Mouse (Mus musculus): ENCODE measurements at regions not wholly inside any gene's neighbourhood (a gene's known extent, or its start where the extent isn't known, plus 50 kb on each side); places are given as distances from the start of the nearest gene placed in this dataset.

- DNase-seq (ENCODE audit: extremely low read depth, low read depth, low spot score), result no peak
- Histone ChIP-seq H3K27me3 (ENCODE audit: control insufficient read depth, insufficient read depth, low read length) (no peaks in the 10 kb centered on the region), H3K36me3 (ENCODE audit: control insufficient read depth, insufficient read depth, low read length) (no peaks in the 10 kb centered on the region), H3K79me2 (ENCODE audit: control insufficient read depth, insufficient read depth, low read length) (no peaks in the 10 kb centered on the region), H3K4me1 (ENCODE audit: control insufficient read depth, insufficient read depth, low read length) (no peaks in the 10 kb centered on the region), H3K9ac (ENCODE audit: low read depth, low read length) (no peak overlapping the region), H3K27ac (replicated peaks; ENCODE audit: insufficient read depth, low read depth, low read length) (no peak overlapping the region), H3K4me3 (ENCODE audit: insufficient read depth, low read depth, low read length) (no peak overlapping the region)
- no peak for TF ChIP-seq CTCF (IDR thresholded peaks at IDR 0.05; ENCODE audit: low read depth, low read length)
- no peak for TF ChIP-seq POLR2A (IDR thresholded peaks at IDR 0.05; ENCODE audit: extremely low read depth, insufficient read depth, low read length)
- WGBS, result 41% methylated on average over 2 of the region's 2 CpGs
Measured at GRCm38 (mm10) chr1:149129767-149130287, 831.3 kb downstream of the Pla2g4a start.

- H3K27ac ChIP-seq (replicated peaks; ENCODE audit: insufficient read depth, low read depth, low read length), result no peak overlapping the region
- no peaks in the 10 kb centered on the region for H3K27me3 ChIP-seq (ENCODE audit: control insufficient read depth, insufficient read depth, low read length)
- no peak for DNase-seq (ENCODE audit: extremely low read depth, low read depth, low spot score)
- TF ChIP-seq POLR2A (IDR thresholded peaks at IDR 0.05; ENCODE audit: extremely low read depth, insufficient read depth, low read length), result no peak
- TF ChIP-seq CTCF (IDR thresholded peaks at IDR 0.05; ENCODE audit: low read depth, low read length), result no peak
- H3K79me2 ChIP-seq (ENCODE audit: control insufficient read depth, insufficient read depth, low read length), result no peaks in the 10 kb centered on the region
- no peak overlapping the region for H3K9ac ChIP-seq (ENCODE audit: low read depth, low read length)
- no peak overlapping the region for H3K4me3 ChIP-seq (ENCODE audit: insufficient read depth, low read depth, low read length)
- H3K36me3 ChIP-seq (ENCODE audit: control insufficient read depth, insufficient read depth, low read length), result no peaks in the 10 kb centered on the region
- no peaks in the 10 kb centered on the region for H3K4me1 ChIP-seq (ENCODE audit: control insufficient read depth, insufficient read depth, low read length)
Measured at GRCm38 (mm10) chr1:149129138-149129537, 832.0 kb downstream of the Pla2g4a start.

GRCm38 (mm10) chr1:149127709-149128108 is 833.4 kb downstream of the Pla2g4a start:
- no peak overlapping the region for H3K27ac ChIP-seq (replicated peaks; ENCODE audit: insufficient read depth, low read depth, low read length)
- DNase-seq (ENCODE audit: extremely low read depth, low read depth, low spot score), result no peak
- TF ChIP-seq POLR2A (IDR thresholded peaks at IDR 0.05; ENCODE audit: extremely low read depth, insufficient read depth, low read length) (no peak), CTCF (IDR thresholded peaks at IDR 0.05; ENCODE audit: low read depth, low read length) (no peak)
- 76% methylated on average over 1 of the region's 1 CpGs for WGBS
- no peaks in the 10 kb centered on the region for H3K27me3 ChIP-seq (ENCODE audit: control insufficient read depth, insufficient read depth, low read length)
- H3K79me2 ChIP-seq (ENCODE audit: control insufficient read depth, insufficient read depth, low read length), result no peaks in the 10 kb centered on the region
- H3K9ac ChIP-seq (ENCODE audit: low read depth, low read length), result no peak overlapping the region
- H3K36me3 ChIP-seq (ENCODE audit: control insufficient read depth, insufficient read depth, low read length), result no peaks in the 10 kb centered on the region
- no peaks in the 10 kb centered on the region for H3K4me1 ChIP-seq (ENCODE audit: control insufficient read depth, insufficient read depth, low read length)
- no peak overlapping the region for H3K4me3 ChIP-seq (ENCODE audit: insufficient read depth, low read depth, low read length)

- WGBS, result 74% methylated on average over 2 of the region's 2 CpGs
- Histone ChIP-seq H3K27me3 (ENCODE audit: control insufficient read depth, insufficient read depth, low read length) (no peaks in the 10 kb centered on the region), H3K27ac (replicated peaks; ENCODE audit: insufficient read depth, low read depth, low read length) (no peak overlapping the region)
Measured at GRCm38 (mm10) chr1:149103396-149103795, 857.7 kb downstream of the Pla2g4a start.

GRCm38 (mm10) chr1:149097426-149097825 is 863.7 kb downstream of the Pla2g4a start:
- DNase-seq (ENCODE audit: extremely low read depth, low read depth, low spot score), result no peak
- no peaks in the 10 kb centered on the region for H3K36me3 ChIP-seq (ENCODE audit: control insufficient read depth, insufficient read depth, low read length)
- WGBS, result 82% methylated on average over 1 of the region's 1 CpGs

More at GRCm38 (mm10) chr1:149103396-149103795, 857.7 kb downstream of the Pla2g4a start:
- Histone ChIP-seq H3K4me1 (ENCODE audit: control insufficient read depth, insufficient read depth, low read length) (no peaks in the 10 kb centered on the region), H3K9ac (ENCODE audit: low read depth, low read length) (no peak overlapping the region), H3K79me2 (ENCODE audit: control insufficient read depth, insufficient read depth, low read length) (no peaks in the 10 kb centered on the region), H3K4me3 (ENCODE audit: insufficient read depth, low read depth, low read length) (no peak overlapping the region), H3K36me3 (ENCODE audit: control insufficient read depth, insufficient read depth, low read length) (no peaks in the 10 kb centered on the region)
- no peak for DNase-seq (ENCODE audit: extremely low read depth, low read depth, low spot score)
- TF ChIP-seq CTCF (IDR thresholded peaks at IDR 0.05; ENCODE audit: low read depth, low read length) (no peak), POLR2A (IDR thresholded peaks at IDR 0.05; ENCODE audit: extremely low read depth, insufficient read depth, low read length) (no peak)

GRCm38 (mm10) chr1:149074681-149075080 is 886.4 kb downstream of the Pla2g4a start:
- Histone ChIP-seq H3K4me1 (ENCODE audit: control insufficient read depth, insufficient read depth, low read length) (no peaks in the 10 kb centered on the region), H3K79me2 (ENCODE audit: control insufficient read depth, insufficient read depth, low read length) (no peaks in the 10 kb centered on the region), H3K9ac (ENCODE audit: low read depth, low read length) (no peak overlapping the region), H3K36me3 (ENCODE audit: control insufficient read depth, insufficient read depth, low read length) (no peaks in the 10 kb centered on the region), H3K27ac (replicated peaks; ENCODE audit: insufficient read depth, low read depth, low read length) (no peak overlapping the region), H3K27me3 (ENCODE audit: control insufficient read depth, insufficient read depth, low read length) (no peaks in the 10 kb centered on the region), H3K4me3 (ENCODE audit: insufficient read depth, low read depth, low read length) (no peak overlapping the region)
- no peak for DNase-seq (ENCODE audit: extremely low read depth, low read depth, low spot score)
- TF ChIP-seq POLR2A (IDR thresholded peaks at IDR 0.05; ENCODE audit: extremely low read depth, insufficient read depth, low read length) (no peak), CTCF (IDR thresholded peaks at IDR 0.05; ENCODE audit: low read depth, low read length) (no peak)
- WGBS, result 58% methylated on average over 1 of the region's 1 CpGs

More at GRCm38 (mm10) chr1:149097426-149097825, 863.7 kb downstream of the Pla2g4a start:
- no peak overlapping the region for H3K27ac ChIP-seq (replicated peaks; ENCODE audit: insufficient read depth, low read depth, low read length)
- H3K4me3 ChIP-seq (ENCODE audit: insufficient read depth, low read depth, low read length), result no peak overlapping the region
- no peaks in the 10 kb centered on the region for H3K27me3 ChIP-seq (ENCODE audit: control insufficient read depth, insufficient read depth, low read length)
- no peak overlapping the region for H3K9ac ChIP-seq (ENCODE audit: low read depth, low read length)
- no peak for TF ChIP-seq CTCF (IDR thresholded peaks at IDR 0.05; ENCODE audit: low read depth, low read length)
- TF ChIP-seq POLR2A (IDR thresholded peaks at IDR 0.05; ENCODE audit: extremely low read depth, insufficient read depth, low read length), result no peak
- no peaks in the 10 kb centered on the region for H3K4me1 ChIP-seq (ENCODE audit: control insufficient read depth, insufficient read depth, low read length)
- H3K79me2 ChIP-seq (ENCODE audit: control insufficient read depth, insufficient read depth, low read length), result no peaks in the 10 kb centered on the region
